Mouse (Mus musculus): ENCODE data around the gene Grk5. TPM values are rescaled to one million over a fixed set of nuclear protein-coding genes. Genes with fewer than 3 reads are reported as not detected.

The Grk5 gene
- total RNA-seq, 4 experiments from 2014 or later = 7.7 to 12.0 (median 11.9) TPM

Other genes starting within 250 kb of the Grk5 start
- gene Nanos1, start 133.8 kb upstream of the Grk5 start, total RNA-seq (2022) = 10 to 100 TPM; 13.8 to 17.5 (median 15.8) TPM
- gene Eif3a, start 99.1 kb upstream of the Grk5 start, total RNA-seq (2022) = 100 to 1,000 TPM in 3 of 4 experiments, 10 to 100 TPM in 1; 92.4 to 109 (median 104) TPM
- gene Fam45a, start 78.2 kb upstream of the Grk5 start, total RNA-seq (2022) = 10 to 100 TPM; 43.2 to 54.7 (median 48.6) TPM
- gene Sfxn4, start 28.3 kb upstream of the Grk5 start, total RNA-seq (2022) = 10 to 100 TPM; 14.2 to 22.2 (median 17.4) TPM
- 10 to 100 TPM; 76.1 to 84.6 (median 81.3) TPM for gene Prdx3, start 15.2 kb upstream of the Grk5 start, total RNA-seq (2022)

All from layer of hippocampus, adult 8-10 months (tissue).